Mouse (Mus musculus) left cerebral cortex, adult 11 months (tissue): ENCODE measurements at regions not wholly inside any gene's neighbourhood (a gene's known extent, or its start where the extent isn't known, plus 50 kb on each side); places are given as distances from the start of the nearest gene placed in this dataset.

ENCODE experiments used
- DNase-seq: peaks from one replicate; pipeline ENCODE4 v3.0.0; 2022; ENCODE audit warnings: low spot score

DNA sequence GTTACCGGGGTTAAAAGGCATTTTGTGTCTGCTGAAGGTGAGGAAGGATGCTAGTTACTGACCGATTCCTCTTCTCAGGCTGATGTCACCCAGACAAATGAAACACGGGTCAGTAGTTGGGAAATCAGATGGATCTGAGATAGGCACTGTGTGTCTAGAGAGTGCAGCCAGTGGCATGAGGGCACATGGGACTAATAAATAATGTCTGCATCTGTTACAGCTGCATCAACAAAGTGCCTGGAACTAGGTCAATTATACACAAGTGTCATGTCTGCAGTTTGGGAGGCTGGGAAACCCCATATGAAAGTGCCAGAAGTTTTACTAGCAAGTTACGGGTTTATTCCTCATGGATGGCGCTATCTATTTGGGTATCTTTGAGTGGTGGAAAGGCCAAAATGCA, 68.8 kb downstream of the Cxcl12 start:
- DNase-seq = no peak

DNA sequence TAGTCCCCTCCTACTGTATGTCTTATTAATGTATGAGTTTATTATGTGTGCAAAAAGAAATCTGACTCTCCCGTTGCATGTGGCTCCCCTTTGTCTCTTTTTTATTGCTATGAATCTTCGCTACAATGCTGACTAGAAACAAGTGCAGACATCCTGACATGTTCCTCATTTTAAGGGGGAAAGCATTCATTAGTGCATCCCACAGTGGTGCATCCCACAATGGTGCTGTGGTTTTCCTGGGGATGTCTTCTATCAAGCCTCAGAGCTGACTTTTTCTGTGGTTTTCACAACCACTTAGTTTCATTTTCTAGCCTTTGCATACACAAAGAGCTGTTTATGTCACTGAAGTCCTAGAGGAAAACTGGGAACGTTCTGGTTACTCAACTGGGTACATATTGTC, 72.9 kb downstream of the Cxcl12 start:
- no peak for DNase-seq

DNA sequence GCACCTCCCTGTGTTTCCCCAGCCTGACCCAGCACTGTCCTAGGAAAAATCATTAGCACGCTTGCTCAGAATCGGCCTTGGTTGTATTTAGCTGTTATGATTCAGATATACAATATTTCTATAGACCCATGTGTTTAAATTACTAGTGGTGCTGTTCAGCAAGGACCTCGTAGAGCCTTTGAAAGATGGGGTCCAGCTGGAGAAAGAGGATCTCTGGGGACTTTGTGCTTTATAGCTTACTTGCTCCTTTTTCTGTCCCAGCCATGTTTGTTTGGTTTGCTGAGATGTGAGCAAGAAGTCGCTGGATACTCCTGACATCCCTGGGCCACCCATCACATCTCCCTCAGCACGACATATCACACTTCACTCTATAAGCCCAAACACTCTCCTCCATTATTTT, 77.1 kb downstream of the Cxcl12 start:
- no peak for DNase-seq

GRCm38 (mm10) chr6:117245849-117246248, 77.5 kb downstream of the Cxcl12 start:
- DNase-seq = no peak

DNA sequence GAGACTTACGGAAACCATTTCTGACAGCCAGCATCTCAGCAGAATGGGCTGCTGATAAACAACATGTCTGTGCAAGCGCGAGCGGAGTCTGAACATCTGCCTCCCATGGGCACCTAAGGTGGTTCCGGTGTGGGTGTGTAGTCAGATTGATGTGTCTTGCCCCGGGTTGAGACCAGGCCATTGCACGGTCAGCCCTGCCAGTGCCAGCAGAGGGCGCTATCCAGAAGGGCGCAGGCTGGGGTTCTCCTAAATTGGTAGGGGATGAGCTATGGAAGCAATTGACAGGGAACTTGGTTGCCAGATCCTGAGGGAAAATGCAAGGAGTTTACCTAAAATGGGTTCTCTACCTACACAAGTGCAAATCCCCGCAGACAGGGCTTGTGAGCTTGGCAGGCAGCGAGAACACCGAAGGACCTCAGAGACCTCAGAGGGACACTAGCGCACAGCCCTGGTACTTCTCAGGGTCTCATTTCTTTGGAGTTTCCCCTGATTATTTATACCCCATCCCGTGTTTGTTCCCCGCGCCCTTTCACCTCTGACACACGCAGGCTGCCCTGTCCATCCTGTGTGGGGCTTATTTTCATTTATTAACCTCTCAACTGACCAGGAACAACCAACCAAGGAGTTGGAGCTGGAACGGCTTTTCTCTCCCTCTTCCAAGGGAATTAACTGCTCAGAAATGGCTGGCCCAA, 81.0 kb downstream of the Cxcl12 start:
- DNase-seq = no peak

DNA sequence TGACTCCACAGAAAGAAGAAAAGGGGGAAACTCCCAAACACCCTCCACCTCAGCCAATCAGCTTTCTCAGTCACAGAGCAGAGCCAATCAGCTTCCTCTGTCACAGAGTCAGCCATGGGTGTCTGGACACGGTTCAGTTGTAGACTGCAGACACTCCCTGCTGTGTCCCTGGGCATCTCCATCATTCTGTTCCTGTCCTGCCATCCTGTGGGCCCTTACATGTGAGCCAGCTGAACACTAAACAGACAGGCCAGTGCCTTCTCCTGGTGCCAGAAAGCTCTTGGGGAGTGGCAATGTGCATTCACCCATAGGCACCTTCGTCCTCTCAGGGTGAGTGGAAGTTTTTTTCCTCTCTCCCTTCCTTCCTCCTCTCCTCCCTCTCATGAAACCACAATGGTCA, 81.7 kb downstream of the Cxcl12 start:
- no peak for DNase-seq

DNA sequence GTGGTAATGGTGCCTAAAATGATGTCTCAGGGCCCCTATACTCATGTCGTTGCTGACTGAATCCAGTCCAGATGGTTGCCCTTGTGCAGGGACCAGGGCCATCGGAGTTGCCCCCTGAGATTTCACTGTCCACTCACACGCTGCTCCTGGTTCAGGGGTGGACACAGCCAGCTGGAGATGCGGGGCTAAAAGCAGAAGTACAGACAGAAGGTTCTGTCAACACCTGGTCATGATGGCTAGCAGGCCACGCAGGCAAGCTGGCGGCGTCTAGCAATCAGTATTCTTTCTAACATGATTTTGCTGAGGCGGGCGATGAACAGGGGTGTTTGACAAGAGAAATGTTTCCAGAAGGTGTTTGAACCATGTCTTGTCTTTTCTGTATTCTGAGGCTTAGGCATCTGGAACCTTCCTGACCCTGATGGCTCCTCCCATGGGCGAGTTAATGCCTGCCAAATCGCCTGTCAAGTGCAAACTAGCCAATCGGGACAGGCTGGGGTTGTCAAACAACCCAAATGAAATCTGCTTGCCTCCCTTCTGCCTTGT, 83.1 kb downstream of the Cxcl12 start:
- DNase-seq = no peak

- DNase-seq = no peak
These were observed 84.0 kb downstream of the Cxcl12 start for GRCm38 (mm10) chr6:117252361-117252760.

GRCm38 (mm10) chr6:117253036-117253435, 84.7 kb downstream of the Cxcl12 start:
- DNase-seq = no peak

GRCm38 (mm10) chr6:117253586-117254330, 85.4 kb downstream of the Cxcl12 start:
- DNase-seq = no peak

- DNase-seq = no peak
These were observed 86.4 kb downstream of the Cxcl12 start for GRCm38 (mm10) chr6:117254620-117255228.

DNA sequence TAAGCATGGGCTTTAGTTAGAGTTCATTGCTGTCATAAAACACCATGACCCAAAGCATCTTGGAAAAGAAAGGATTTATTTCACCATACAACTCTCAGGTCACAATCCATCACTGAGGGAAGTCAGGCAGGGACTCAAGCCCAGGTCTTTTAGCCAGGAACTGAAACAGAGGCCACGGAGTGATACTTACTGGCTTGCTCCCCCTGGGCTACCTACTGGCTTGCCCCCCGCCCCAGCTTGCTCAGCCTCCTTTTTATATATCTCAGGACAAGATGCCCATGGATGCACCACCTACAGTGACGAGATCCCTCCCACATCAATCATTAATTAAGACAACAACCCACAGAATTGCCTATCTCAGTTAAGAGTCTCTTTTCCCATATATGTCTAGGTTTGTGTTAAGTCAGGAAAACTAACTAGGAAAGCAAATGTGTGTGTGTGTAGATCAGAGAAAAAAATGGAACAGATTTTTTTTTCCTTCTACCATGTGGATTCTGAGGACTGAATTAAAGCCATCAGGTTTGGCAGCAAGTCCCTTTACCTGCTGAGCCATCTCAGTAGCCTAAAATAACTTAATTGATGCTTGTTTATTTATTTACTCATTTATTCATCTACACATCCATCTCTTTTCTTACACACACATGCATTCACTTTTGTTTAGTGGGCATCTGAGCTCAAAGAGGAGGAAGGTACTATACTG, 87.2 kb downstream of the Cxcl12 start:
- DNase-seq = no peak

- no peak for DNase-seq
These were observed 87.8 kb downstream of the Cxcl12 start for GRCm38 (mm10) chr6:117256099-117256471.

DNA sequence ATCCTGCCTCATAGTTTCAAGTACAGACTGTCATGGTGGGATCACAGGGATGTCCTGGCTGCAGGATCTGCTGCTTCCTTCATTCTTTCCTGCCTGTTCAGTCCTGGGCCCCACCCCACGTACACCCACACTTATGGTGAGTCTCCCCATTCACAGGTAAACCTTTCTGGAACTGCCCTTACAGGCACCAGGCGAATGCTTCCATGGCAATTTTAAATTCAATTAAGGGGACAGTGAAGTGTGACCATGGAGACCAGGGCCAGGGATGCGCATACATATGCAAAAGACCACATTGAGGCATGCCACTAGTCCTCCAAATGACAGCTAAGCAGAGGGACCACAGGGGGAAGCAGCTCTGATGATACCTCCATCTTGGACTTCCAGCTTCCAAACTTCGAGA, 89.3 kb downstream of the Cxcl12 start:
- DNase-seq = no peak

- no peak for DNase-seq
These were observed 99.6 kb downstream of the Cxcl12 start for GRCm38 (mm10) chr6:117267906-117268305.

GRCm38 (mm10) chr6:117268376-117268775, 100.0 kb downstream of the Cxcl12 start:
- DNase-seq = no peak

- no peak for DNase-seq
These were observed 101.9 kb downstream of the Cxcl12 start for GRCm38 (mm10) chr6:117270261-117270660.

- no peak for DNase-seq
These were observed 103.4 kb downstream of the Cxcl12 start for GRCm38 (mm10) chr6:117271562-117272226.

GRCm38 (mm10) chr6:117272227-117272955, 104.1 kb downstream of the Cxcl12 start:
- no peak for DNase-seq

DNA sequence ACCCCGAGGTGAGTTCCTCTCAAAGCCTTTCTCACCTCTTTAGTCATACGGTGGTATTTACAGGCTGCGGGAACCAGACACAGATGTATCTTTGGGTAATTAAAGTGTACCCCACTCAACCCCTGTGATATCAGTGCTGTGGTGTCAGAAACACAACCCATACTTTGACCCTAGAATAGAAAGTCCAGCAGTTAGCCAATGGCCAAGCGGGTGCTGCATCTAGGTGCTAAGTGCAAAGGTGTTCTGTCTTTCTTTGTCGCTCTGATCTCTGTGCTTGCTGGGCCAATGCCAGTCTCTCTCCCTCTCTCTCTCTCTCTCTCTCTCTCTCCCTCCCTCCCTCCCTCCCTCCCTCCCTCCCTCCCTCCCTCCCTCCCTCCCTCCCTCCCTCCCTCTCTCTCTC, 107.6 kb downstream of the Cxcl12 start:
- DNase-seq = no peak

- no peak for DNase-seq
These were observed 108.5 kb downstream of the Cxcl12 start for GRCm38 (mm10) chr6:117276850-117277249.
